Mouse (Mus musculus) neural tube, embryonic 14.5 days (tissue): ENCODE results near the gene 4931406C07Rik. TPM values are rescaled to one million over a fixed set of nuclear protein-coding genes. Genes with fewer than 3 reads are reported as not detected.

ENCODE experiments used
- ATAC-seq: fragments of 200-750 bp; cut with Nextera tagmentation; 2 replicates; pipeline ENCODE4 v1.8.0; 2017; ENCODE audit warnings: low read depth, mild to moderate bottlenecking, moderate TSS enrichment, moderate library complexity
- H3K27ac ChIP-seq: fragments of 300-500 bp; sonication (generic); 2 replicates; pipeline ENCODE4 v1.5.1; 2014; ENCODE audit warnings: low read depth, mild to moderate bottlenecking, control low read depth, low read length, moderate library complexity, mixed read lengths
- H3K27me3 ChIP-seq: fragments of 300-500 bp; sonication (generic); 2 replicates; pipeline ENCODE4 v1.6.1; 2014; ENCODE audit warnings: low read length; ENCODE audit not compliant: control insufficient read depth, insufficient read depth
- H3K36me3 ChIP-seq: fragments of 300-500 bp; sonication (generic); 2 replicates; pipeline ENCODE4 v1.6.1; 2014; ENCODE audit warnings: low read length, mixed read lengths; ENCODE audit not compliant: control insufficient read depth, insufficient read depth
- H3K4me1 ChIP-seq: fragments of 300-500 bp; sonication (generic); 2 replicates; pipeline ENCODE4 v1.6.1; 2014; ENCODE audit warnings: low read length; ENCODE audit not compliant: control insufficient read depth, insufficient read depth
- H3K4me2 ChIP-seq: fragments of 300-500 bp; sonication (generic); 2 replicates; pipeline ENCODE4 v1.6.1; 2014; ENCODE audit warnings: mild to moderate bottlenecking, low read depth, low read length, control low read depth
- H3K4me3 ChIP-seq: fragments of 300-500 bp; sonication (generic); 2 replicates; pipeline ENCODE4 v1.5.1; 2014; ENCODE audit warnings: low read depth, low read length, control low read depth, mixed read lengths
- H3K9ac ChIP-seq: fragments of 300-500 bp; sonication (generic); replicated peaks from 2 replicates; pipeline ENCODE4 v1.6.1; 2014; ENCODE audit warnings: low read depth, mild to moderate bottlenecking, control low read depth, low read length, mixed read lengths
- H3K9me3 ChIP-seq: fragments of 300-500 bp; sonication (generic); 2 replicates; pipeline ENCODE4 v1.6.1; 2016; ENCODE audit warnings: low read length; ENCODE audit not compliant: control insufficient read depth
- WGBS: fragments of 180-500 bp; shearing (Covaris S2); extraction: QIAGEN DNeasy Blood & Tissue Kit; methylation state at CpG from one replicate; pipeline ENCODE4 v1.1.7; 2014; 5-methylcytosine and 5-hydroxymethylcytosine counted together
- polyA plus RNA-seq: library from polyadenylated mRNA; unstranded; fragments of >200 nt; fragmentation: Nextera tagmentation; extraction: Ambion mirVana; gene quantifications from 2 replicates; pipeline ENCODE4 v1.2.1, GENCODE M21; 2014

4931406C07Rik gene
- polyA plus RNA-seq, 1 experiment from 2014 or later = 13.4 TPM

GRCm38 (mm10) chr9:15250376-15250775 lies 55.9 kb downstream of the 4931406C07Rik start:
- ATAC-seq = no peak

GRCm38 (mm10) chr9:15245319-15246075 lies 60.8 kb downstream of the 4931406C07Rik start:
- no peak overlapping the region for H3K4me2 ChIP-seq
- no peak overlapping the region for H3K4me3 ChIP-seq
- H3K9me3 ChIP-seq = no peaks in the 10 kb centered on the region
- no peaks in the 10 kb centered on the region for H3K4me1 ChIP-seq
- no peak for ATAC-seq
- no peaks in the 10 kb centered on the region for H3K27me3 ChIP-seq
- H3K27ac ChIP-seq = no peak overlapping the region
- no peaks in the 10 kb centered on the region for H3K36me3 ChIP-seq
- H3K9ac ChIP-seq = no peak overlapping the region
- WGBS = 61% methylated on average over 14 of the region's 14 CpGs

More at GRCm38 (mm10) chr9:15250376-15250775, 55.9 kb downstream of the 4931406C07Rik start:
- H3K4me2 ChIP-seq = no peak overlapping the region
- no peak overlapping the region for H3K4me3 ChIP-seq
- no peaks in the 10 kb centered on the region for H3K4me1 ChIP-seq
- 78% methylated on average over 7 of the region's 7 CpGs for WGBS
- H3K27ac ChIP-seq = no peak overlapping the region
- H3K9ac ChIP-seq = no peak overlapping the region
- H3K36me3 ChIP-seq = no peaks in the 10 kb centered on the region
- H3K9me3 ChIP-seq = no peaks in the 10 kb centered on the region
- no peaks in the 10 kb centered on the region for H3K27me3 ChIP-seq

GRCm38 (mm10) chr9:15242130-15242529 lies 64.1 kb downstream of the 4931406C07Rik start:
- no peak overlapping the region for H3K9ac ChIP-seq
- ATAC-seq = no peak
- 100% methylated on average over 1 of the region's 1 CpGs for WGBS
- H3K9me3 ChIP-seq = no peaks in the 10 kb centered on the region
- no peak overlapping the region for H3K4me3 ChIP-seq
- H3K4me1 ChIP-seq = no peaks in the 10 kb centered on the region
- no peak overlapping the region for H3K4me2 ChIP-seq
- no peak overlapping the region for H3K27ac ChIP-seq
- H3K36me3 ChIP-seq = no peaks in the 10 kb centered on the region
- H3K27me3 ChIP-seq = no peaks in the 10 kb centered on the region

GRCm38 (mm10) chr9:15241596-15241939 lies 64.7 kb downstream of the 4931406C07Rik start:
- ATAC-seq = no peak
- WGBS = 50% methylated on average over 9 of the region's 9 CpGs

GRCm38 (mm10) chr9:15240863-15241595 lies 65.2 kb downstream of the 4931406C07Rik start:
- Histone ChIP-seq H3K36me3 (no peaks in the 10 kb centered on the region), H3K9ac (no peak overlapping the region), H3K4me3 (no peak overlapping the region), H3K27ac (no peak overlapping the region), H3K9me3 (no peaks in the 10 kb centered on the region), H3K4me2 (no peak overlapping the region), H3K4me1 (no peaks in the 10 kb centered on the region), H3K27me3 (no peaks in the 10 kb centered on the region)
- ATAC-seq = no peak
- 71% methylated on average over 6 of the region's 6 CpGs for WGBS

More at GRCm38 (mm10) chr9:15241596-15241939, 64.7 kb downstream of the 4931406C07Rik start:
- no peaks in the 10 kb centered on the region for H3K9me3 ChIP-seq
- H3K36me3 ChIP-seq = no peaks in the 10 kb centered on the region
- H3K27ac ChIP-seq = no peak overlapping the region
- no peaks in the 10 kb centered on the region for H3K27me3 ChIP-seq
- no peak overlapping the region for H3K9ac ChIP-seq
- H3K4me2 ChIP-seq = no peak overlapping the region
- H3K4me3 ChIP-seq = no peak overlapping the region
- H3K4me1 ChIP-seq = no peaks in the 10 kb centered on the region

GRCm38 (mm10) chr9:15240006-15240405 lies 66.2 kb downstream of the 4931406C07Rik start:
- no peaks in the 10 kb centered on the region for H3K4me1 ChIP-seq
- no peaks in the 10 kb centered on the region for H3K9me3 ChIP-seq
- 92% methylated on average over 6 of the region's 6 CpGs for WGBS
- H3K27me3 ChIP-seq = no peaks in the 10 kb centered on the region
- H3K4me3 ChIP-seq = no peak overlapping the region; the same call in 1 of the 2 replicates
- ATAC-seq = no peak
- no peak overlapping the region for H3K27ac ChIP-seq
- no peak overlapping the region for H3K9ac ChIP-seq
- peak overlapping the region; percentile 91; the same call in 1 of the 2 replicates for H3K4me2 ChIP-seq
- H3K36me3 ChIP-seq = no peaks in the 10 kb centered on the region

GRCm38 (mm10) chr9:15239042-15239925 lies 67.0 kb downstream of the 4931406C07Rik start, which contains the start of gene Vstm5:
Gene Vstm5 (plus strand): TSS chr9:15239045.
- Histone ChIP-seq H3K4me2 (peak within 1 kb of the TSS; percentile 91), H3K4me3 (peak within 1 kb of the TSS; percentile 49), H3K9ac (peak within 1 kb of the TSS; percentile 68), H3K9me3 (no peaks in the 10 kb centered on the region), H3K36me3 (no peaks in the 10 kb centered on the region), H3K27me3 (no peaks in the 10 kb centered on the region), H3K27ac (peak within 1 kb of the TSS; percentile 70), H3K4me1 (no peaks in the 10 kb centered on the region)
- peak; percentile 95 for ATAC-seq
- 5% methylated on average over 35 of the region's 35 CpGs for WGBS

GRCm38 (mm10) chr9:15238297-15238990 lies 67.8 kb downstream of the 4931406C07Rik start:
- H3K4me2 ChIP-seq = peak overlapping the region; percentile 91
- H3K36me3 ChIP-seq = no peaks in the 10 kb centered on the region
- peak overlapping the region; percentile 70; the same call in 1 of the 2 replicates for H3K27ac ChIP-seq
- no peaks in the 10 kb centered on the region for H3K4me1 ChIP-seq
- no peaks in the 10 kb centered on the region for H3K27me3 ChIP-seq
- H3K4me3 ChIP-seq = peak overlapping the region; percentile 49
- WGBS = 59% methylated on average over 16 of the region's 16 CpGs
- no peaks in the 10 kb centered on the region for H3K9me3 ChIP-seq
- H3K9ac ChIP-seq = peak overlapping the region; percentile 68
- peak; percentile 54 for ATAC-seq
